Mouse (Mus musculus) hindbrain, postnatal 0 days (tissue): ENCODE data around the gene Matk. TPM values are rescaled to one million over a fixed set of nuclear protein-coding genes. Genes with fewer than 3 reads are reported as not detected.
"Not testable (repeated sequence)": the region's sequence is repeated elsewhere in the genome, so short reads cannot be mapped to it uniquely, and the experiment has no call there.

Source experiments
- ATAC-seq: fragments of 200-750 bp; cut with Nextera tagmentation; 2 replicates; pipeline ENCODE4 v1.8.0; 2017; ENCODE audit warnings: mild to moderate bottlenecking, moderate TSS enrichment, moderate library complexity
- DNase-seq: peaks from one replicate; pipeline ENCODE4 v3.0.0-alpha.2; 2015; ENCODE audit warnings: low spot score
- H3K27ac ChIP-seq: fragments of 300-500 bp; sonication (generic); 2 replicates; pipeline ENCODE4 v1.5.1; 2014; ENCODE audit warnings: mild to moderate bottlenecking
- H3K27me3 ChIP-seq: fragments of 300-500 bp; sonication (generic); 2 replicates; pipeline ENCODE4 v1.6.1; 2014; ENCODE audit warnings: low read length, mixed read lengths; ENCODE audit not compliant: insufficient read depth
- H3K36me3 ChIP-seq: fragments of 300-500 bp; sonication (generic); 2 replicates; pipeline ENCODE4 v1.6.1; 2014; ENCODE audit warnings: low read length, mixed read lengths; ENCODE audit not compliant: insufficient read depth
- H3K4me1 ChIP-seq: fragments of 300-500 bp; sonication (generic); 2 replicates; pipeline ENCODE4 v1.6.1; 2014; ENCODE audit warnings: antibody characterized with exemption, low read length, mixed read lengths; ENCODE audit not compliant: insufficient read depth
- H3K4me2 ChIP-seq: fragments of 300-500 bp; sonication (generic); 2 replicates; pipeline ENCODE4 v1.6.1; 2014; ENCODE audit warnings: low read depth, mild to moderate bottlenecking, low read length, moderate library complexity, mixed read lengths
- H3K4me3 ChIP-seq: fragments of 300-500 bp; sonication (generic); 2 replicates; pipeline ENCODE4 v1.5.1; 2014; ENCODE audit warnings: low read length
- H3K9ac ChIP-seq: fragments of 300-500 bp; sonication (generic); replicated peaks from 2 replicates; pipeline ENCODE4 v1.6.1; 2014; ENCODE audit warnings: mild to moderate bottlenecking, low read length, moderate library complexity, mixed read lengths
- H3K9me3 ChIP-seq: fragments of 300-500 bp; sonication (generic); 2 replicates; pipeline ENCODE4 v1.6.1; 2016; ENCODE audit warnings: low read length, mixed read lengths
- CTCF ChIP-seq: IDR thresholded peaks from 2 replicates; pipeline ENCODE4 v1.5.1; 2016; ENCODE audit warnings: antibody characterized with exemption, control low read depth, low read depth
- WGBS: fragments of 180-500 bp; shearing (Covaris S2); extraction: QIAGEN DNeasy Blood & Tissue Kit; methylation state at CpG from one replicate; pipeline ENCODE4 v1.1.7; 2014; 5-methylcytosine and 5-hydroxymethylcytosine counted together
- polyA plus RNA-seq: library from polyadenylated mRNA; unstranded; fragments of >200 nt; fragmentation: Nextera tagmentation; extraction: Ambion mirVana; gene quantifications from 2 replicates; pipeline ENCODE4 v1.2.1, GENCODE M21; 2015
- total RNA-seq: library from RNA; depleted of rRNA; stranded (reverse); fragments of >200 nt; gene quantifications from 2 replicates; pipeline ENCODE4 v1.2.3, GENCODE M21; 2014

Matk gene
- total and polyA plus RNA-seq, 2 experiments from 2014 or later, result 82.7 to 121 TPM

- peak; percentile 62 for TF ChIP-seq CTCF
- 30% methylated on average over 1 of the region's 1 CpGs for WGBS
- H3K4me3 ChIP-seq, H3K27ac ChIP-seq, H3K4me1 ChIP-seq, H3K9me3 ChIP-seq, ATAC-seq, H3K4me2 ChIP-seq, H3K9ac ChIP-seq, H3K27me3 ChIP-seq: not testable (repeated sequence)
- DNase-seq, result peak; percentile 59
- H3K36me3 ChIP-seq, result peaks cover 39% of the 10 kb centered on the region
These were observed 35.5 kb upstream of the Matk start for GRCm38 (mm10) chr10:81217267-81217666.

- DNase-seq, result peak; percentile 67
- ATAC-seq, result peak; percentile 41
These were observed 34.8 kb upstream of the Matk start for GRCm38 (mm10) chr10:81217964-81218363.

GRCm38 (mm10) chr10:81221402-81222015 lies 31.2 kb upstream of the Matk start:
- ATAC-seq (no peak; the same call in 1 of the 2 replicates), DNase-seq (no peak)
- H3K9ac ChIP-seq, result no peak overlapping the region
- TF ChIP-seq CTCF, result no peak
- no peak overlapping the region for H3K27ac ChIP-seq
- H3K4me1 ChIP-seq, result no peaks in the 10 kb centered on the region
- H3K27me3 ChIP-seq, result no peaks in the 10 kb centered on the region
- no peak overlapping the region for H3K4me2 ChIP-seq
- H3K4me3 ChIP-seq, result no peak overlapping the region
- no peaks in the 10 kb centered on the region for H3K9me3 ChIP-seq
- WGBS, result 89% methylated on average over 5 of the region's 5 CpGs
- H3K36me3 ChIP-seq, result peaks cover 21% of the 10 kb centered on the region

More at GRCm38 (mm10) chr10:81217964-81218363, 34.8 kb upstream of the Matk start:
- H3K4me1 ChIP-seq, result no peaks in the 10 kb centered on the region
- no peaks in the 10 kb centered on the region for H3K27me3 ChIP-seq
- no peak overlapping the region for H3K4me3 ChIP-seq
- no peaks in the 10 kb centered on the region for H3K9me3 ChIP-seq
- H3K27ac ChIP-seq, result no peak overlapping the region
- H3K9ac ChIP-seq, result no peak overlapping the region
- peaks cover 33% of the 10 kb centered on the region; the same call in 1 of the 2 replicates for H3K36me3 ChIP-seq
- no peak overlapping the region for H3K4me2 ChIP-seq
- TF ChIP-seq CTCF, result peak; percentile 85
- 38% methylated on average over 7 of the region's 7 CpGs for WGBS

GRCm38 (mm10) chr10:81223731-81224130 lies 29.0 kb upstream of the Matk start:
- peaks cover 19% of the 10 kb centered on the region for H3K36me3 ChIP-seq
- not testable (repeated sequence) for H3K9me3 ChIP-seq, H3K4me2 ChIP-seq, H3K9ac ChIP-seq, H3K27me3 ChIP-seq, H3K27ac ChIP-seq, H3K4me1 ChIP-seq, DNase-seq, H3K4me3 ChIP-seq, ATAC-seq
- WGBS, result 72% methylated on average over 2 of the region's 2 CpGs

- H3K36me3 ChIP-seq, result no peaks in the 10 kb centered on the region
- ATAC-seq, result peak; percentile 27
- peak overlapping the region; percentile 94 for H3K27ac ChIP-seq
- H3K4me3 ChIP-seq, result peak overlapping the region; percentile 61
- peak overlapping the region; percentile 86 for H3K9ac ChIP-seq
- peak; percentile 63 for DNase-seq
- 6% methylated on average over 20 of the region's 20 CpGs for WGBS
- TF ChIP-seq CTCF, result no peak
- peaks cover 19% of the 10 kb centered on the region for H3K4me1 ChIP-seq
- no peaks in the 10 kb centered on the region for H3K27me3 ChIP-seq
- peak overlapping the region; percentile 66 for H3K4me2 ChIP-seq
- H3K9me3 ChIP-seq, result no peaks in the 10 kb centered on the region
These were observed 22.8 kb upstream of the Matk start for GRCm38 (mm10) chr10:81229735-81230437.

- ATAC-seq (peak; percentile 84), DNase-seq (peak; percentile 90)
- Histone ChIP-seq H3K9ac (peak within 1 kb of the TSS; percentile 86), H3K27ac (peak within 1 kb of the TSS; percentile 94), H3K36me3 (no peaks in the 10 kb centered on the region), H3K9me3 (no peaks in the 10 kb centered on the region), H3K27me3 (no peaks in the 10 kb centered on the region), H3K4me1 (peaks cover 19% of the 10 kb centered on the region), H3K4me2 (peak within 1 kb of the TSS; percentile 66), H3K4me3 (peak within 1 kb of the TSS; percentile 61)
- WGBS, result 2% methylated on average over 27 of the region's 27 CpGs
- TF ChIP-seq CTCF, result peak; percentile 78
These were observed 22.1 kb upstream of the Matk start, which contains the start of gene Atcay for GRCm38 (mm10) chr10:81230438-81231332. Atcay (minus strand) TSS chr10:81230833.
